Mouse (Mus musculus): ENCODE results near the gene Gm3880. TPM values are rescaled to one million over a fixed set of nuclear protein-coding genes. Genes with fewer than 3 reads are reported as not detected.

Gene Gm3880
- polyA plus RNA-seq, 1 experiment from 2014 or later, result not detected

Other genes starting within 250 kb of the Gm3880 start
- gene Hdac8, start 181.6 kb downstream of the Gm3880 start, polyA plus RNA-seq (2015; fragmentation: Nextera tagmentation; extraction: Ambion mirVana), result 11.7 and 13.2 TPM in 2 replicates
- 8.5 and 9.4 TPM in 2 replicates for gene Phka1, start 42.7 kb downstream of the Gm3880 start, polyA plus RNA-seq (2015; fragmentation: Nextera tagmentation; extraction: Ambion mirVana)
- gene Gm9112, start 20.7 kb upstream of the Gm3880 start, polyA plus RNA-seq (2015; fragmentation: Nextera tagmentation; extraction: Ambion mirVana), result not detected in 2 replicates
- not detected in 2 replicates for gene Dmrtc1b, start 20.9 kb upstream of the Gm3880 start, polyA plus RNA-seq (2015; fragmentation: Nextera tagmentation; extraction: Ambion mirVana)
- not detected in 2 replicates for gene Dmrtc1c1, start 116.0 kb upstream of the Gm3880 start, polyA plus RNA-seq (2015; fragmentation: Nextera tagmentation; extraction: Ambion mirVana)
- not detected in 2 replicates for gene Dmrtc1c2, start 167.6 kb upstream of the Gm3880 start, polyA plus RNA-seq (2015; fragmentation: Nextera tagmentation; extraction: Ambion mirVana)
- not detected in 2 replicates for gene 1700031F05Rik, start 181.0 kb upstream of the Gm3880 start, polyA plus RNA-seq (2015; fragmentation: Nextera tagmentation; extraction: Ambion mirVana)
- gene Dmrtc1a, start 221.7 kb upstream of the Gm3880 start, polyA plus RNA-seq (2015; fragmentation: Nextera tagmentation; extraction: Ambion mirVana), result 0.30 and 0.47 TPM in 2 replicates
- not detected in 2 replicates for gene 1700011M02Rik, start 221.9 kb upstream of the Gm3880 start, polyA plus RNA-seq (2015; fragmentation: Nextera tagmentation; extraction: Ambion mirVana)
- gene 1700018G05Rik, start 241.4 kb upstream of the Gm3880 start, polyA plus RNA-seq (2015; fragmentation: Nextera tagmentation; extraction: Ambion mirVana), result not detected in 2 replicates